Mouse (Mus musculus): ENCODE data around the gene Metrn. TPM values are rescaled to one million over a fixed set of nuclear protein-coding genes. Genes with fewer than 3 reads are reported as not detected.

The Metrn gene
- polyA plus RNA-seq, 1 experiment, result 159 TPM

GRCm38 (mm10) chr17:25831451-25832281 lies 34.7 kb upstream of the Metrn start:
- DNase-seq (ENCODE audit: extremely low spot score in 1 of 2, low spot score in 1 of 2), result no peak

DNA sequence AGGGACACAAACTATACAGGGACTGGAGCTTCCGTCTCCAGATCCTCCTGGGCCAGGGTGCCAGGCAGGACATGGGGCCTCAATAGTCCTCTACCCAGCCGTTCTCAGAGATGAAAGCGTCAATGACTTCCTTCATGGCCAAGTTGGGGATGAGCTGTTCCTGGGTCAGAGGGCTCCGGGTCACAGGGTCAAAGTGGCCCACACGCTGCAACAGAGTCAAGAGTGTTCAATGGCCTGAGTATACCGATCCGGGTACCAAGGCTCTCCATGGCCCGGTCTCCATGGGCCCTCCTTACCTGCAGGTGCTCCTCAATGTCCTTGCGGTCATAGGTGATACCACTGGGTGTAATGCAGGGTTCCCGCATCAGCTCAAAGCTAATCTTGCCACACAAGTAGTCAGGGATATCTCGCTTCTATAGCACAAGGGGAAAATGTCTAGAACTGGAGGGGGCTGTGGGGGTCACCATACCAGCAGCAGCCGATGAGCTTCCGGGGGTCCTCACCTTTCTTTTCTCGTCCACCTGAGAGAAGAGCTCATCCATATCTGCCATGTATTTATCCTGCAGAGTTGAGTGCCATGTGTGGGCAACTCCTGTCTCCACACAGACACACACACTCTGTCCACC lies 34.0 kb upstream of the Metrn start:
- no peak for DNase-seq (ENCODE audit: extremely low spot score in 1 of 2, low spot score in 1 of 2)

- DNase-seq (ENCODE audit: extremely low spot score in 1 of 2, low spot score in 1 of 2), result no peak
These were observed 33.3 kb upstream of the Metrn start for GRCm38 (mm10) chr17:25830200-25830753.

GRCm38 (mm10) chr17:25829558-25830017 lies 32.7 kb upstream of the Metrn start:
- no peak for DNase-seq (ENCODE audit: extremely low spot score in 1 of 2, low spot score in 1 of 2)

- DNase-seq (ENCODE audit: extremely low spot score in 1 of 2, low spot score in 1 of 2), result peak in 1 of 2 experiments; percentile 89
These were observed 32.0 kb upstream of the Metrn start, which contains the start of gene Jmjd8 for GRCm38 (mm10) chr17:25828712-25829557. TSS of gene Jmjd8 (plus strand) at chr17:25828867.

DNA sequence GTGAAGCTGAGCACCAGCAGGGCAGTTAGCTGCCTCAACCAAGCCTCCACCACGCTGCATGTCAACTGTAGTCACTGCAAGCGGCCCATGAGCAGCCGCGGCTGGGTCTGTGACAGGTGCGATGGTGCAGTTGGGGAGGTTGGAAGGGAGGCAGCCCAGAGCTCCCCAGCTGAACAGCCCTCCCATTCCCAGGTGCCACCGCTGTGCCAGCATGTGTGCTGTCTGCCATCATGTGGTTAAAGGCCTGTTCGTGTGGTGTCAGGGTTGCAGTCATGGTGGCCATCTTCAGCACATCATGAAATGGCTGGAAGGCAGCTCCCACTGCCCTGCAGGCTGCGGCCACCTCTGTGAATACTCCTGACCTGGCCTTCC lies 31.3 kb upstream of the Metrn start:
- DNase-seq (ENCODE audit: extremely low spot score in 1 of 2, low spot score in 1 of 2), result no peak

DNA sequence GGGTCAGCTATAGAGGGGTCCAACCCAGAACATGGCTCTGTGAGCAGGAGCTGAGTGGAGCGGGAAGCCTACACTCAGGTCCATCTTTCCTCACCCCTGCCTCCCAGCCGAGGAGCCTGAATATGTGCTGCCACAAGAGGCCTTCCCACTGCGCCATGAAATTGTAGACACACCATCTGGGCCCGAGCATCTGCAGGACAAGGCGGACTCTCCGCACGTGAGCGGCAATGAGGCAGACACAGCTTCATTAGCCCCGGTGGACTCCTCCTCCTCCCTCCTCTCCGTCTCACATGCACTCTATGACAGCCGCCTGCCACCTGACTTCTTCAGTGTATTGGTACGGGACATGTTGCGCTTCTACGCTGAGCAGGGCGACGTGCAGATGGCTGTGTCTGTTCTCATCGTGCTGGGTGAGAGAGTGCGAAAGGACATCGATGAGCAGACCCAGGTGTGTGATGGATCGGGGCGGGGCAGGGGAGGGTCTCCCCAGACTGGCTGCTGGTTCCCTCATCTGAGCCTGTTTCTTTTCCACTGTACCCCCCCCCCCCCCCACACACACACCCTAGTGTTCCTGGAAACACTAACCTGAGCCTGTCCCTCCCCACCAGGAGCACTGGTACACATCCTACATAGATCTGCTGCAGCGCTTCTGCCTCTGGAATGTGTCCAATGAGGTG lies 30.7 kb upstream of the Metrn start:
- no peak for DNase-seq (ENCODE audit: extremely low spot score in 1 of 2, low spot score in 1 of 2)

GRCm38 (mm10) chr17:25827011-25827410 lies 30.1 kb upstream of the Metrn start:
- DNase-seq (ENCODE audit: extremely low spot score in 1 of 2, low spot score in 1 of 2), result no peak

DNA sequence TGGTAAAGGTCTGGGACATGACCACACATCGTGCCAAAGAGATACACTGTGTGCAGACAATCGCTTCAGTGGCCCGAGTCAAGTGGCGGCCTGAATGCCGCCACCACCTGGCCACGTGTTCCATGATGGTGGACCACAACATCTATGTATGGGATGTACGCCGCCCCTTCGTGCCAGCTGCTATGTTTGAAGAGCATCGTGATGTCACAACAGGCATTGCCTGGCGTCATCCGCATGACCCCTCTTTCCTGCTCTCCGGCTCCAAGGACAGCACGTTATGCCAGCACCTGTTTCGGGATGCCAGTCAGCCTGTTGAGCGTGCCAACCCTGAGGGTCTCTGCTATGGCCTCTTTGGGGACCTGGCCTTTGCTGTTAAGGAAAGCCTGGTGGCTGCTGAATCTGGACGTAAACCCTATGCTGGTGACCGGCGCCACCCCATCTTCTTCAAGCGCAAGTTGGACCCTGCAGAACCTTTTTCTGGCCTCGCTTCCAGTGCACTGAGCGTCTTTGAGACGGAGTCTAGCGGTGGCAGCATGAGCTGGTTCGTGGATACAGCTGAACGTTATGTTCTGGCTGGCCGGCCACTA lies 29.1 kb upstream of the Metrn start:
- DNase-seq (ENCODE audit: extremely low spot score in 1 of 2, low spot score in 1 of 2), result no peak

GRCm38 (mm10) chr17:25825311-25825710 lies 28.4 kb upstream of the Metrn start:
- DNase-seq (ENCODE audit: extremely low spot score in 1 of 2, low spot score in 1 of 2), result no peak

DNA sequence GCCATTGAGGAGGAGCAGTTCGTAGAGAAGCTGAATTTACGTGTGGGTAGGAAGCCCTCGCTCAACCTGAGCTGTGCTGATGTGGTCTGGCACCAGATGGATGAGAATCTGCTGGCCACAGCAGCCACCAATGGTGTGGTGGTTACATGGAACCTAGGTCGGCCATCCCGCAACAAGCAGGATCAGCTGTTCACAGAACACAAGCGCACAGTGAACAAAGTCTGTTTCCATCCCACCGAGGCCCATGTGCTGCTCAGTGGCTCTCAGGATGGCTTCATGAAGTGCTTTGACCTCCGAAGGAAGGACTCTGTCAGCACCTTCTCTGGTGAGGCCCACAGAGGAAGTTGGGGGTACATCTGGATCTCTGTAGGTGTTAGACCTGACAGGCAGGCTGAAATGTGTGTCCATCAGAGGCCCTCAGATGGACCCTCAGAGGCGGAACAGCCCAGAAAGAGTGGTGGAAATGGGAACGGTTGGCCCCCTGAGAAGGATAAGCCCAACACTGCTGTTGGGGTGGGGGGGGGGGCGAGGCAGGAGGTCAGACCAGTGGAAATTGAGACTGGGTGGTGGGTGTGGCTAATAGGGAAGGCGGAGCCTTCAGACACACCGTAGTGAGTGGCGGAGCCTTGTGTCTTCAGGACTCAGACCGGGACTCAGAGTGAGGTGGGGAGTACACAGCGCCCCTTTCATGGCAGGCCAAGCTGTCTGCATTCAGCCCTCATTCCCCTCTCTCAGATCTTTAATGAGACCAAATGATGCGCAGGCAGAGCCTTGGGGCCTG lies 27.6 kb upstream of the Metrn start:
- DNase-seq (ENCODE audit: extremely low spot score in 1 of 2, low spot score in 1 of 2), result no peak

GRCm38 (mm10) chr17:25823452-25823851 lies 26.5 kb upstream of the Metrn start, which contains the start of gene Wdr24:
TSS of gene Wdr24 (plus strand) at chr17:25823627.
- peak in 1 of 2 experiments; percentile 88 for DNase-seq (ENCODE audit: extremely low spot score in 1 of 2, low spot score in 1 of 2)

- no peak for DNase-seq (ENCODE audit: extremely low spot score in 1 of 2, low spot score in 1 of 2)
These were observed 22.2 kb upstream of the Metrn start for GRCm38 (mm10) chr17:25818851-25819780.

- no peak for DNase-seq (ENCODE audit: extremely low spot score in 1 of 2, low spot score in 1 of 2)
These were observed 20.7 kb upstream of the Metrn start for GRCm38 (mm10) chr17:25817662-25818061.

DNA sequence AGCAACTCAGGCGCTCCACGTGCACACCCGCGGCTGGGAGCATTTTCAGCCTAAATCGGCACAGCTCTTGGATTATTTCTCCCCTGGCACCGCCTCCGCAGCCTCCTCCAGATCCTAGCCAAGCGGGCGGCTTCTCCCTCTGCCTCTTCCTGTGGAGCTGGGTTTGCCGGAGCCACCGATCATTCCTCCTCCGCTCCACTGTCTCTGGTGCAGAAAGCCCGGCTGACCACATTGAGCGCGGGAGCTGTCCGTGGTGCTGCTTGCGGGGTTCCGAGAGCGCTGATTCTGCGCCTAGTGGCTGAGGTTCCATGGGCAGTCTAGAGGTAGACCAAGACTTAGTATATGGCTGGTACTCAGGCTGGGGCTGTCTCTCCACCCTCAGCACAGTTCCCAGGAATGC lies 16.5 kb upstream of the Metrn start:
- peak in 1 of 2 experiments; percentile 92 for DNase-seq (ENCODE audit: extremely low spot score in 1 of 2, low spot score in 1 of 2)

GRCm38 (mm10) chr17:25810890-25811289 lies 14.0 kb upstream of the Metrn start:
- DNase-seq (ENCODE audit: extremely low spot score in 1 of 2, low spot score in 1 of 2), result no peak

DNA sequence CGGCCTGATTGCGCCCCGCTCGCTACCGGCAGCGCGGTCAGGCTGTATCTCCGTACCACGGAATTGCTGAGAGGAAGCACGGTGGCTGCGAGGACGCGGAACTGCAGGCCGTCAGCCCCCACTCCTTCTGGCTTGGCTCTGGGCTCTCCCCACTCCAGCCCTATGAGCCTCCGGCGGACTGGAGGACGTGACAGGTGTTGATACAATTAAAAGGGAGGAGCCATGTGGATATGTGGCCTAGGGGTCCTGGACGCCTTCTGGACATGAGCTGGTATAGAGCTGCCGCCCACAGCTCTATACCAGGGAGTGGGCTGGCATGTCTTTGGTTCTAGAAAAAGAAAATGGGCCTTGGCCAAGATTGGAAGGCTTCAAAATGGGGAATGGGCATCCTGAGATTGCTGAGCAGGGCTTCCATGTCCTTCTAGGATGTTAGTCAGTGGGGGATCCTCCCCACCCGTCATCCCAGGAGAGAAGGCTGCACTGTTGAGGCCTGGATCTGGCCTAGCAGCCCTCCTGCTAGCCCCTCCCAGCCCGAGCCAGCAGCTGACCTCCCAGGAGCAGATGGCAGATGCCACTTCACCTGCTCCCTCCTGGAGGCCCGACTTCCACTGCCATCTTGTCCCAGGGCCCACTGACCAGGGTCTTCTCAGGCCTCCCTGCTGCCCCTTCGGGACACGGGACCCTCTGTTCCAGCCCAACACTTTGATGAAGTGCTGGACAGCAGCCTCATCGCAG lies 12.8 kb upstream of the Metrn start:
- DNase-seq (ENCODE audit: extremely low spot score in 1 of 2, low spot score in 1 of 2), result no peak
